Mouse (Mus musculus): Measurements from ENCODE around the gene Os9. TPM values are rescaled to one million over a fixed set of nuclear protein-coding genes. Genes with fewer than 3 reads are reported as not detected.
A peak's percentile ranks its signal among the peaks of the same experiment; 100 is the strongest.

Gene Os9
- 53.0 and 66.3 TPM in 2 replicates for polyA plus RNA-seq (2014; fragmentation: Nextera tagmentation; extraction: Ambion mirVana)

- Histone ChIP-seq H3K4me3 (ENCODE audit: low read depth, low read length) (peak within 1 kb of the TSS; percentile 86), H3K27ac (ENCODE audit: low read depth, low read length) (0 out of 2 replicates have a peak within 1 kb of the TSS, but pooled peaks have one; percentile 18)
- 0% methylated on average over 19 of the region's 19 CpGs for WGBS
Measured at GRCm38 (mm10) chr10:127121066-127121477, at the start of gene Os9. Gene Os9 (minus strand): TSS chr10:127121131.

GRCm38 (mm10) chr10:127170002-127170401 is 49.1 kb upstream of the Os9 start:
- Histone ChIP-seq H3K9me3 (replicated peaks; ENCODE audit: control insufficient read depth, low read length) (no peaks in the 10 kb centered on the region), H3K36me3 (ENCODE audit: control insufficient read depth, insufficient read depth, low read length) (peaks cover 8% of the 10 kb centered on the region; the same call in 1 of the 2 replicates), H3K27me3 (replicated peaks; ENCODE audit: control insufficient read depth, insufficient read depth, low read length) (peaks cover 63% of the 10 kb centered on the region), H3K4me3 (ENCODE audit: low read depth, low read length) (peak overlapping the region; percentile 19), H3K4me2 (ENCODE audit: low read length) (peak overlapping the region; percentile 44), H3K27ac (ENCODE audit: low read depth, low read length) (no peak overlapping the region), H3K4me1 (ENCODE audit: control insufficient read depth, insufficient read depth, low read length) (no peaks in the 10 kb centered on the region; the same call in 1 of the 2 replicates), H3K9ac (ENCODE audit: low read length) (no peak overlapping the region)
- ATAC-seq, result no peak
- 1% methylated on average over 22 of the region's 22 CpGs for WGBS
- DNase-seq (ENCODE audit: low spot score), result peak; percentile 46

More at GRCm38 (mm10) chr10:127121066-127121477, at the start of gene Os9:
- DNase-seq (ENCODE audit: low spot score), result peak; percentile 100
- peak within 1 kb of the TSS; percentile 75 for H3K4me2 ChIP-seq (ENCODE audit: low read length)
- H3K9ac ChIP-seq (ENCODE audit: low read length), result peak within 1 kb of the TSS; percentile 80
- peaks cover 34% of the 10 kb centered on the region for H3K36me3 ChIP-seq (ENCODE audit: control insufficient read depth, insufficient read depth, low read length)
- no peaks in the 10 kb centered on the region for H3K9me3 ChIP-seq (replicated peaks; ENCODE audit: control insufficient read depth, low read length)
- H3K4me1 ChIP-seq (ENCODE audit: control insufficient read depth, insufficient read depth, low read length), result peaks cover 15% of the 10 kb centered on the region
- H3K27me3 ChIP-seq (replicated peaks; ENCODE audit: control insufficient read depth, insufficient read depth, low read length), result no peaks in the 10 kb centered on the region
- ATAC-seq, result peak; percentile 98

- Histone ChIP-seq H3K4me3 (ENCODE audit: low read depth, low read length) (no peak overlapping the region), H3K27me3 (replicated peaks; ENCODE audit: control insufficient read depth, insufficient read depth, low read length) (peaks cover 63% of the 10 kb centered on the region)
- no peak for DNase-seq (ENCODE audit: low spot score)
Measured at GRCm38 (mm10) chr10:127167614-127168192, 46.8 kb upstream of the Os9 start.

GRCm38 (mm10) chr10:127166771-127167613 is 46.1 kb upstream of the Os9 start:
- H3K27me3 ChIP-seq (replicated peaks; ENCODE audit: control insufficient read depth, insufficient read depth, low read length), result peaks cover 59% of the 10 kb centered on the region

More at GRCm38 (mm10) chr10:127167614-127168192, 46.8 kb upstream of the Os9 start:
- Histone ChIP-seq H3K9ac (ENCODE audit: low read length) (no peak overlapping the region), H3K27ac (ENCODE audit: low read depth, low read length) (no peak overlapping the region), H3K36me3 (ENCODE audit: control insufficient read depth, insufficient read depth, low read length) (peaks cover 8% of the 10 kb centered on the region; the same call in 1 of the 2 replicates), H3K9me3 (replicated peaks; ENCODE audit: control insufficient read depth, low read length) (no peaks in the 10 kb centered on the region), H3K4me1 (ENCODE audit: control insufficient read depth, insufficient read depth, low read length) (peaks cover 3% of the 10 kb centered on the region; the same call in 1 of the 2 replicates), H3K4me2 (ENCODE audit: low read length) (no peak overlapping the region)
- ATAC-seq, result no peak
- 62% methylated on average over 10 of the region's 10 CpGs for WGBS

GRCm38 (mm10) chr10:127166404-127166715 is 45.4 kb upstream of the Os9 start:
- Histone ChIP-seq H3K4me3 (ENCODE audit: low read depth, low read length) (peak overlapping the region; percentile 74), H3K27me3 (replicated peaks; ENCODE audit: control insufficient read depth, insufficient read depth, low read length) (peaks cover 52% of the 10 kb centered on the region), H3K4me2 (ENCODE audit: low read length) (peak overlapping the region; percentile 98), H3K9ac (ENCODE audit: low read length) (peak overlapping the region; percentile 91), H3K4me1 (ENCODE audit: control insufficient read depth, insufficient read depth, low read length) (peaks cover 3% of the 10 kb centered on the region; the same call in 1 of the 2 replicates), H3K27ac (ENCODE audit: low read depth, low read length) (peak overlapping the region; percentile 78; the same call in 1 of the 2 replicates), H3K36me3 (ENCODE audit: control insufficient read depth, insufficient read depth, low read length) (no peaks in the 10 kb centered on the region), H3K9me3 (replicated peaks; ENCODE audit: control insufficient read depth, low read length) (no peaks in the 10 kb centered on the region)
- DNase-seq (ENCODE audit: low spot score), result peak; percentile 57
- 2% methylated on average over 11 of the region's 11 CpGs for WGBS
- ATAC-seq, result no peak

More at GRCm38 (mm10) chr10:127166771-127167613, 46.1 kb upstream of the Os9 start:
- Histone ChIP-seq H3K36me3 (ENCODE audit: control insufficient read depth, insufficient read depth, low read length) (peaks cover 4% of the 10 kb centered on the region; the same call in 1 of the 2 replicates), H3K27ac (ENCODE audit: low read depth, low read length) (peak overlapping the region; percentile 78; the same call in 1 of the 2 replicates), H3K4me3 (ENCODE audit: low read depth, low read length) (peak overlapping the region; percentile 74), H3K4me2 (ENCODE audit: low read length) (peak overlapping the region; percentile 98), H3K4me1 (ENCODE audit: control insufficient read depth, insufficient read depth, low read length) (peaks cover 3% of the 10 kb centered on the region; the same call in 1 of the 2 replicates), H3K9ac (ENCODE audit: low read length) (peak overlapping the region; percentile 91), H3K9me3 (replicated peaks; ENCODE audit: control insufficient read depth, low read length) (no peaks in the 10 kb centered on the region)
- no peak for ATAC-seq
- 32% methylated on average over 15 of the region's 15 CpGs for WGBS
- DNase-seq (ENCODE audit: low spot score), result no peak

- Histone ChIP-seq H3K4me1 (ENCODE audit: control insufficient read depth, insufficient read depth, low read length) (peaks cover 3% of the 10 kb centered on the region; the same call in 1 of the 2 replicates), H3K9ac (ENCODE audit: low read length) (peak overlapping the region; percentile 91), H3K27ac (ENCODE audit: low read depth, low read length) (peak overlapping the region; percentile 78), H3K4me3 (ENCODE audit: low read depth, low read length) (peak overlapping the region; percentile 74), H3K27me3 (replicated peaks; ENCODE audit: control insufficient read depth, insufficient read depth, low read length) (peaks cover 49% of the 10 kb centered on the region), H3K36me3 (ENCODE audit: control insufficient read depth, insufficient read depth, low read length) (no peaks in the 10 kb centered on the region), H3K9me3 (replicated peaks; ENCODE audit: control insufficient read depth, low read length) (no peaks in the 10 kb centered on the region), H3K4me2 (ENCODE audit: low read length) (peak overlapping the region; percentile 98)
- peak; percentile 56 for DNase-seq (ENCODE audit: low spot score)
- under 1% methylated on average over 56 of the region's 56 CpGs for WGBS
- ATAC-seq, result peak; percentile 49
Measured at GRCm38 (mm10) chr10:127165654-127166403, 44.9 kb upstream of the Os9 start.

GRCm38 (mm10) chr10:127165354-127165653 is 44.4 kb upstream of the Os9 start:
- peak overlapping the region; percentile 98 for H3K4me2 ChIP-seq (ENCODE audit: low read length)
- no peaks in the 10 kb centered on the region for H3K36me3 ChIP-seq (ENCODE audit: control insufficient read depth, insufficient read depth, low read length)
- peak overlapping the region; percentile 78 for H3K27ac ChIP-seq (ENCODE audit: low read depth, low read length)
- H3K4me3 ChIP-seq (ENCODE audit: low read depth, low read length), result peak overlapping the region; percentile 74
- H3K9ac ChIP-seq (ENCODE audit: low read length), result peak overlapping the region; percentile 91
- H3K4me1 ChIP-seq (ENCODE audit: control insufficient read depth, insufficient read depth, low read length), result peaks cover 3% of the 10 kb centered on the region; the same call in 1 of the 2 replicates
- H3K27me3 ChIP-seq (replicated peaks; ENCODE audit: control insufficient read depth, insufficient read depth, low read length), result peaks cover 44% of the 10 kb centered on the region
- DNase-seq (ENCODE audit: low spot score), result no peak
- under 1% methylated on average over 36 of the region's 42 CpGs for WGBS
- peak; percentile 68 for ATAC-seq
- no peaks in the 10 kb centered on the region for H3K9me3 ChIP-seq (replicated peaks; ENCODE audit: control insufficient read depth, low read length)

- peaks cover 38% of the 10 kb centered on the region for H3K27me3 ChIP-seq (replicated peaks; ENCODE audit: control insufficient read depth, insufficient read depth, low read length)
Measured at GRCm38 (mm10) chr10:127164631-127165353, 43.9 kb upstream of the Os9 start, which contains the start of gene B4galnt1. Gene B4galnt1 (plus strand): TSS chr10:127165225.

More at GRCm38 (mm10) chr10:127164631-127165353, 43.9 kb upstream of the Os9 start, which contains the start of gene B4galnt1:
- Histone ChIP-seq H3K9ac (ENCODE audit: low read length) (peak within 1 kb of the TSS; percentile 91), H3K27ac (ENCODE audit: low read depth, low read length) (peak within 1 kb of the TSS; percentile 78), H3K36me3 (ENCODE audit: control insufficient read depth, insufficient read depth, low read length) (no peaks in the 10 kb centered on the region), H3K4me1 (ENCODE audit: control insufficient read depth, insufficient read depth, low read length) (peaks cover 3% of the 10 kb centered on the region; the same call in 1 of the 2 replicates), H3K9me3 (replicated peaks; ENCODE audit: control insufficient read depth, low read length) (no peaks in the 10 kb centered on the region), H3K4me2 (ENCODE audit: low read length) (peak within 1 kb of the TSS; percentile 98), H3K4me3 (ENCODE audit: low read depth, low read length) (peak within 1 kb of the TSS; percentile 74)
- ATAC-seq (peak; percentile 92), DNase-seq (ENCODE audit: low spot score) (peak; percentile 93)
- WGBS, result 3% methylated on average over 50 of the region's 52 CpGs
